Mouse (Mus musculus): ENCODE measurements around the gene Pvalb. TPM values are rescaled to one million over a fixed set of nuclear protein-coding genes. Genes with fewer than 3 reads are reported as not detected.

The Pvalb gene
- polyA plus RNA-seq, 1 experiment from 2014 or later: not detected

GRCm38 (mm10) chr15:78205192-78205591 is 1.0 kb downstream of the Pvalb start:
- DNase-seq (no peak), ATAC-seq (no peak)
- H3K36me3 ChIP-seq (replicated peaks; ENCODE audit: insufficient read depth, low read length): no peaks in the 10 kb centered on the region
- no peak overlapping the region for H3K27ac ChIP-seq (ENCODE audit: low read depth)
- 29% methylated on average over 3 of the region's 3 CpGs for WGBS (ENCODE audit: insufficient replicate concordance)
- no peak overlapping the region for H3K4me3 ChIP-seq (ENCODE audit: low read depth, low read length)
- H3K4me2 ChIP-seq (ENCODE audit: low read depth, low read length): no peak overlapping the region
- H3K9me3 ChIP-seq (ENCODE audit: low read length): no peaks in the 10 kb centered on the region
- TF ChIP-seq EP300 (IDR thresholded peaks at IDR 0.05; ENCODE audit: low read depth) (no peak), CTCF (IDR thresholded peaks at IDR 0.05; ENCODE audit: low read depth) (peak; percentile 28; the same call in 1 of the 2 replicates)
- no peak overlapping the region for H3K9ac ChIP-seq (replicated peaks)
- no peaks in the 10 kb centered on the region for H3K4me1 ChIP-seq (ENCODE audit: insufficient read depth)
- peaks cover 34% of the 10 kb centered on the region for H3K27me3 ChIP-seq (ENCODE audit: insufficient read depth, low read length)

GRCm38 (mm10) chr15:78204053-78204847 is 1.9 kb downstream of the Pvalb start:
- DNase-seq (peak; percentile 41), ATAC-seq (no peak)
- no peak for TF ChIP-seq CTCF (IDR thresholded peaks at IDR 0.05; ENCODE audit: low read depth)
- no peak for TF ChIP-seq EP300 (IDR thresholded peaks at IDR 0.05; ENCODE audit: low read depth)
- no peak overlapping the region for H3K9ac ChIP-seq (replicated peaks)
- no peaks in the 10 kb centered on the region for H3K4me1 ChIP-seq (ENCODE audit: insufficient read depth)
- no peaks in the 10 kb centered on the region for H3K9me3 ChIP-seq (ENCODE audit: low read length)
- 0 out of 2 replicates have a peak overlapping the region, but pooled peaks have one; percentile 22 for H3K4me2 ChIP-seq (ENCODE audit: low read depth, low read length)
- peaks cover 34% of the 10 kb centered on the region for H3K27me3 ChIP-seq (ENCODE audit: insufficient read depth, low read length)
- no peaks in the 10 kb centered on the region for H3K36me3 ChIP-seq (replicated peaks; ENCODE audit: insufficient read depth, low read length)
- H3K27ac ChIP-seq (ENCODE audit: low read depth): no peak overlapping the region
- no peak overlapping the region for H3K4me3 ChIP-seq (ENCODE audit: low read depth, low read length)
- WGBS (ENCODE audit: insufficient replicate concordance): 4% methylated on average over 41 of the region's 41 CpGs

DNA sequence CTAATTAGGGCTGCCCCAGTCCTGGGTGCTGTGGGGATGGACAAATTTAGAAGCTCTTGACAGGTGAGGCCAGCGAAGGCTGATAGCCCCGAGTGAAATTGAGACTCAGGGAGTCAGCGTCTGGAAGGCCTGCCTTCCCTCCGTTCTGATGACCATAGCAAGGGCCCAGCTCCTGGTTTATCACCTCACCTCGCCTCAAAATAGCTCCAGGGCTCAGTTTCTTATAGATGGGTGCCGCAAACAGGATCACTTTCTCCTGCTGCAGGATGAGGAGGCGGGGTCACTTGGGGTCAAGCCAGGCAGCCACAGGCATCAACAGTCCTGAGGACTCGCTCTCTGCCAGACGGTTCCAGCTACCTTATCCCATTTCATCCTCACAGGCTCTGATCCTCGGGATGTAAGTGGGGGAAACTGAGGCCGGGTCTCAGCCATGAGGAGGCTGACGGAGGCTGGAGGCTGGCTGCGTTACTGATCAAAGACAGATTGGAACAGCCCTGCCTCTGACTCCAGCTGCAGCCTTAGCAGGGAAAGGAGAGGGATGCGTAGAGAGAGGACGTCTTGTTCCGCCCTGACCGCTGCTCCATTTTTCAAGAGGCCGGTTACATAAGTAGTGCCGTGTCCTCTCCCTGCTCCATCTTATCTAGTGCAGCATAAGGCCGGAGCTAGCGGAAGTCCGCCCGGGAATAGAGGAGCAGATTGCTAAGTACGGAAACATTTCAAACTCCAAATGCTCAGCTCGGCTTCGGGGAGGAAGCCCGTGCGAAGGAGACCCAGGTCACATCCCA is 10.9 kb downstream of the Pvalb start:
- no peaks in the 10 kb centered on the region for H3K27me3 ChIP-seq (ENCODE audit: insufficient read depth, low read length)
- no peak overlapping the region for H3K4me3 ChIP-seq (ENCODE audit: low read depth, low read length)
- no peak for DNase-seq
- H3K36me3 ChIP-seq (replicated peaks; ENCODE audit: insufficient read depth, low read length): no peaks in the 10 kb centered on the region
- ATAC-seq: no peak
- WGBS (ENCODE audit: insufficient replicate concordance): 68% methylated on average over 28 of the region's 28 CpGs
- H3K9ac ChIP-seq (replicated peaks): no peak overlapping the region
- no peaks in the 10 kb centered on the region for H3K4me1 ChIP-seq (ENCODE audit: insufficient read depth)
- H3K4me2 ChIP-seq (ENCODE audit: low read depth, low read length): no peak overlapping the region
- H3K9me3 ChIP-seq (ENCODE audit: low read length): no peaks in the 10 kb centered on the region
- H3K27ac ChIP-seq (ENCODE audit: low read depth): no peak overlapping the region
- TF ChIP-seq CTCF (IDR thresholded peaks at IDR 0.05; ENCODE audit: low read depth): no peak
- no peak for TF ChIP-seq EP300 (IDR thresholded peaks at IDR 0.05; ENCODE audit: low read depth)

DNA sequence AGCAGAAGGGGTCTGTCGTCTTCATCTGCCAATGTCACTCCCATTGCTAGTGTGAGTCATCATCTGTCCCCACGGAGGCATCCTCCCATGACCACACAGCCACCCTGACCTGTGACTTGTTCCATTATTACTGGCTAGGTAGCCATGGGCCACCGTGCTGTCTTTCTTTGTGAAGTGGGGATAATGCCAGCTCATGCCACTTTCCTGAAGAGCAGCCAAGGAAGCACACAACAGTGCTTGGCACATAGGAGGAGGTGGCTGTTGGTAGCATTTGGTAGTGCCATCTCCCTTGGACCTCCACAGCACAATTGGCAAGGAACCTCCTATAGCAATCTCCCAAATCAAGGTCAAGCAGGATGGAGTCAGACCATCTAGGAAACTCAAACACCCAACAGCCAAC is 11.9 kb downstream of the Pvalb start:
- no peak overlapping the region for H3K4me2 ChIP-seq (ENCODE audit: low read depth, low read length)

DNA sequence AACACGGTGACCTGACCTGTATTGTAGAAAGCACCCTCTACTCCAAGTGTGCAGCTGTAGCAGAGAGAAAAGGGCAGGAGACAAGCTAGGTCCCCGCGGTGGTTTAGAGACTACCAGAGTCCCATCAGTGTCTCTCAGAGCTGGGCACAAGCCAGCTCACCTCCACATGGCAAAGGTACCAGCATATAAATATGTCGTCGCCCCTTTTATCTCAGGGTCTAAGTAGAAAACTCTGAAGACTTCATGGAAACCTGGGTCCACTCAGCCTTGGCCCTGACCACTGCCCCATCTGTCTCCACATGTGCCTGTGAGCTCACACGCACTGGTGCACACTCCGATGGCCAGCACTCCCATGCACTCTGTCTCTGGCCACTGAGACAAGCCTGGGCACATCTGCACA is 16.6 kb downstream of the Pvalb start:
- TF ChIP-seq CTCF (IDR thresholded peaks at IDR 0.05; ENCODE audit: low read depth) (no peak), EP300 (IDR thresholded peaks at IDR 0.05; ENCODE audit: low read depth) (no peak)

More for the DNA sequence above, 11.9 kb downstream of the Pvalb start:
- Histone ChIP-seq H3K4me3 (ENCODE audit: low read depth, low read length) (no peak overlapping the region), H3K27ac (ENCODE audit: low read depth) (no peak overlapping the region), H3K4me1 (ENCODE audit: insufficient read depth) (no peaks in the 10 kb centered on the region), H3K27me3 (ENCODE audit: insufficient read depth, low read length) (no peaks in the 10 kb centered on the region), H3K9me3 (ENCODE audit: low read length) (no peaks in the 10 kb centered on the region), H3K36me3 (replicated peaks; ENCODE audit: insufficient read depth, low read length) (no peaks in the 10 kb centered on the region), H3K9ac (replicated peaks) (no peak overlapping the region)
- no peak for TF ChIP-seq CTCF (IDR thresholded peaks at IDR 0.05; ENCODE audit: low read depth)
- no peak for TF ChIP-seq EP300 (IDR thresholded peaks at IDR 0.05; ENCODE audit: low read depth)
- DNase-seq (no peak), ATAC-seq (no peak)
- WGBS (ENCODE audit: insufficient replicate concordance): 51% methylated on average over 3 of the region's 3 CpGs

DNA sequence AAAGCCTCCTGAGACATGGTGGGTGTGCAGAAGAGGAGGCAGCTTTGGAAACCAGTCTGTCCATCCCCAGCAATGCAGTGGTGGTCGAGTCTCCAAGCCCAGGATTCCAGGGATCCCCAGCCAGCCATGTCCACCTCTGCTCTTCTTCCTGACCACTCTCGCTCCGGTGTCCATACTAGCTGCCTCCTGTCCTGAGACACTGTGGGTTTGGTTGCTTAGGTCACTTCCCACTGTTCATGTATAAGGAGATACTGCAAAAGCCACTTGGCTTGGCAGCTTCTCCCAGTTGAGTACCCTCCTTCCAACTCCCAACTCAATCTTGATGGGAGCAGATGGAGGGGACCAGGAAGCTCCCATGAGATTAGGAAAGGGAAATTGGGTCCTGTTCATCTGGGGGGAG is 17.7 kb downstream of the Pvalb start:
- Histone ChIP-seq H3K36me3 (replicated peaks; ENCODE audit: insufficient read depth, low read length) (no peaks in the 10 kb centered on the region), H3K9me3 (ENCODE audit: low read length) (no peaks in the 10 kb centered on the region), H3K9ac (replicated peaks) (no peak overlapping the region), H3K27me3 (ENCODE audit: insufficient read depth, low read length) (no peaks in the 10 kb centered on the region; the same call in 1 of the 2 replicates), H3K4me2 (ENCODE audit: low read depth, low read length) (no peak overlapping the region), H3K27ac (ENCODE audit: low read depth) (no peak overlapping the region), H3K4me3 (ENCODE audit: low read depth, low read length) (no peak overlapping the region), H3K4me1 (ENCODE audit: insufficient read depth) (no peaks in the 10 kb centered on the region)
- 69% methylated on average over 3 of the region's 3 CpGs for WGBS (ENCODE audit: insufficient replicate concordance)
- TF ChIP-seq CTCF (IDR thresholded peaks at IDR 0.05; ENCODE audit: low read depth) (no peak), EP300 (IDR thresholded peaks at IDR 0.05; ENCODE audit: low read depth) (no peak)
- ATAC-seq: no peak
- DNase-seq: no peak

More for the DNA sequence above, 16.6 kb downstream of the Pvalb start:
- Histone ChIP-seq H3K27ac (ENCODE audit: low read depth) (no peak overlapping the region), H3K4me1 (ENCODE audit: insufficient read depth) (no peaks in the 10 kb centered on the region), H3K36me3 (replicated peaks; ENCODE audit: insufficient read depth, low read length) (no peaks in the 10 kb centered on the region), H3K27me3 (ENCODE audit: insufficient read depth, low read length) (no peaks in the 10 kb centered on the region), H3K9me3 (ENCODE audit: low read length) (no peaks in the 10 kb centered on the region), H3K4me3 (ENCODE audit: low read depth, low read length) (no peak overlapping the region), H3K4me2 (ENCODE audit: low read depth, low read length) (no peak overlapping the region), H3K9ac (replicated peaks) (no peak overlapping the region)
- DNase-seq (no peak), ATAC-seq (no peak)
- 72% methylated on average over 7 of the region's 7 CpGs for WGBS (ENCODE audit: insufficient replicate concordance)
